Mouse (Mus musculus) brain, embryonic 14.5 days (tissue): ENCODE data around the gene Gm5901. TPM values are rescaled to one million over a fixed set of nuclear protein-coding genes. Genes with fewer than 3 reads are reported as not detected.

Experiments used
- DNase-seq: peaks from one replicate; pipeline ENCODE4 v3.0.0-alpha.2; 2011; ENCODE audit warnings: low read depth
- CTCF ChIP-seq: fragments of 200-500 bp; IDR thresholded peaks from 2 replicates; pipeline ENCODE4 v1.5.1; 2012; ENCODE audit warnings: inconsistent platforms, mild to moderate bottlenecking, moderate library complexity, borderline replicate concordance; ENCODE audit not compliant: insufficient read depth, insufficient read length; ENCODE audit errors: extremely low read depth
- POLR2A ChIP-seq: fragments of 200-500 bp; IDR thresholded peaks from 2 replicates; pipeline ENCODE4 v1.6.1; 2012; ENCODE audit warnings: mild to moderate bottlenecking, inconsistent platforms, borderline replicate concordance; ENCODE audit not compliant: poor library complexity, insufficient read depth, insufficient read length, severe bottlenecking; ENCODE audit errors: extremely low read depth
- polyA plus RNA-seq: library from polyadenylated mRNA; depleted of rRNA; stranded (reverse); fragments of >200 nt; gene quantifications from 2 replicates; pipeline ENCODE4 v1.2.3, GENCODE M21; 2012; rRNA removed

Gm5901 gene
- polyA plus RNA-seq, 1 experiment, result not detected

- DNase-seq, result peak; percentile 73
- TF ChIP-seq CTCF, result peak; percentile 94
These were observed 37.2 kb downstream of the Gm5901 start for GRCm38 (mm10) chr7:105411874-105412632.

GRCm38 (mm10) chr7:105414385-105414784 lies 39.5 kb downstream of the Gm5901 start:
- TF ChIP-seq POLR2A (no peak), CTCF (no peak)
- no peak for DNase-seq

GRCm38 (mm10) chr7:105416529-105416928 lies 41.7 kb downstream of the Gm5901 start:
- no peak for DNase-seq
- no peak for TF ChIP-seq POLR2A
- no peak for TF ChIP-seq CTCF

GRCm38 (mm10) chr7:105418106-105418505 lies 43.3 kb downstream of the Gm5901 start:
- TF ChIP-seq CTCF, result no peak
- TF ChIP-seq POLR2A, result no peak
- DNase-seq, result peak; percentile 15

- DNase-seq, result no peak
- TF ChIP-seq POLR2A (no peak), CTCF (no peak)
These were observed 46.1 kb downstream of the Gm5901 start for GRCm38 (mm10) chr7:105420903-105421302.

GRCm38 (mm10) chr7:105424368-105424767 lies 49.5 kb downstream of the Gm5901 start:
- DNase-seq, result no peak
- no peak for TF ChIP-seq POLR2A
- TF ChIP-seq CTCF, result no peak

- TF ChIP-seq POLR2A (no peak), CTCF (no peak)
- peak; percentile 49 for DNase-seq
These were observed 50.7 kb downstream of the Gm5901 start, which contains the start of gene Cckbr for GRCm38 (mm10) chr7:105425424-105426043. Gene Cckbr, plus strand, starts transcription at chr7:105425731.

- no peak for TF ChIP-seq CTCF
- TF ChIP-seq POLR2A, result no peak
These were observed 51.2 kb downstream of the Gm5901 start for GRCm38 (mm10) chr7:105426051-105426450.

More at GRCm38 (mm10) chr7:105426051-105426450, 51.2 kb downstream of the Gm5901 start:
- DNase-seq, result no peak

Other genes starting within 250 kb of the Gm5901 start
- gene Olfr683, start 228.0 kb upstream of the Gm5901 start, polyA plus RNA-seq, result not detected in 2 replicates
- gene Olfr684, start 211.4 kb upstream of the Gm5901 start, polyA plus RNA-seq, result not detected in 2 replicates
- not detected in 2 replicates for gene Olfr685, start 189.0 kb upstream of the Gm5901 start, polyA plus RNA-seq
- not detected in 2 replicates for gene Olfr686, start 167.6 kb upstream of the Gm5901 start, polyA plus RNA-seq
- gene Olfr688, start 86.9 kb upstream of the Gm5901 start, polyA plus RNA-seq, result not detected in 2 replicates
- not detected in 2 replicates for gene Olfr689, start 63.9 kb upstream of the Gm5901 start, polyA plus RNA-seq
- 0.26 and 0.40 TPM in 2 replicates for gene Olfr690, start 40.9 kb upstream of the Gm5901 start, polyA plus RNA-seq
- gene Olfr691, start 32.8 kb upstream of the Gm5901 start, polyA plus RNA-seq, result 0.31 and 0.40 TPM in 2 replicates
- gene Olfr692, start 6.8 kb upstream of the Gm5901 start, polyA plus RNA-seq, result not detected in 2 replicates
- 41.6 and 50.0 TPM in 2 replicates for gene Fam160a2, start 25.0 kb downstream of the Gm5901 start, polyA plus RNA-seq
- gene Cnga4, start 29.5 kb downstream of the Gm5901 start, polyA plus RNA-seq, result 0.37 TPM in 2 replicates
- 2.1 and 3.0 TPM in 2 replicates for gene Cckbr, start 50.7 kb downstream of the Gm5901 start, polyA plus RNA-seq
- gene Cavin3, start 107.3 kb downstream of the Gm5901 start, polyA plus RNA-seq, result 20.9 and 22.7 TPM in 2 replicates
- 51.2 and 59.6 TPM in 2 replicates for gene Smpd1, start 179.3 kb downstream of the Gm5901 start, polyA plus RNA-seq
- gene Apbb1, start 206.6 kb downstream of the Gm5901 start, polyA plus RNA-seq, result 304 and 347 TPM in 2 replicates
- 0.45 and 0.74 TPM in 2 replicates for gene Hpx, start 225.1 kb downstream of the Gm5901 start, polyA plus RNA-seq